Mouse (Mus musculus) heart, postnatal 0 days (tissue): ENCODE results near the gene Esam.

Experiments used
- CTCF ChIP-seq: IDR thresholded peaks from 2 replicates; pipeline ENCODE4 v1.5.1; 2016; ENCODE audit warnings: antibody characterized with exemption, control low read depth, low read depth
- EP300 ChIP-seq: IDR thresholded peaks from 2 replicates; pipeline ENCODE4 v1.6.1; 2016; ENCODE audit warnings: antibody characterized with exemption, low read depth

- TF ChIP-seq CTCF (no peak), EP300 (no peak)
These were observed 35.9 kb downstream of the Esam start for GRCm38 (mm10) chr9:37563805-37564204.
